Mouse (Mus musculus) MEL (cell line): ENCODE measurements around the gene Srp14. TPM values are rescaled to one million over a fixed set of nuclear protein-coding genes. Genes with fewer than 3 reads are reported as not detected.

Experiments
- DNase-seq: peaks from one replicate; pipeline ENCODE4 v3.0.0; 2011; ENCODE audit warnings: low read depth, low spot score
- H3K27ac ChIP-seq: 2 replicates; pipeline ENCODE4 v1.5.1; 2012; ENCODE audit warnings: low read depth, mild to moderate bottlenecking, control low read depth, low read length, moderate library complexity; ENCODE audit not compliant: control insufficient read depth
- H3K27me3 ChIP-seq, 2 experiments: fragments of 150-350 bp in 1 of 2; sonication (generic) in 1 of 2; 2 replicates each; pipeline ENCODE4 v1.6.1; 2012; ENCODE audit warnings: low read length in 2 of 2, mild to moderate bottlenecking in 2 of 2, improper control_type of control experiment in 1 of 2, moderate library complexity in 1 of 2; ENCODE audit not compliant: insufficient read depth in 2 of 2, control insufficient read depth in 1 of 2
- H3K36me3 ChIP-seq, 2 experiments: 2 replicates each; pipeline ENCODE4 v1.6.1; 2012 to 2014; ENCODE audit warnings: low read length in 2 of 2, improper control_type of control experiment in 1 of 2, inconsistent platforms in 1 of 2, mild to moderate bottlenecking in 1 of 2; ENCODE audit not compliant: insufficient read depth in 2 of 2, control insufficient read depth in 1 of 2
- H3K4me1 ChIP-seq, 2 experiments: fragments of 150-350 bp in 1 of 2; sonication (generic) in 1 of 2; 2 replicates each; pipeline ENCODE4 v1.6.1; 2012; ENCODE audit warnings: low read length in 2 of 2, improper control_type of control experiment in 1 of 2, mild to moderate bottlenecking in 1 of 2; ENCODE audit not compliant: insufficient read depth in 2 of 2, control insufficient read depth in 1 of 2
- H3K4me3 ChIP-seq, 2 experiments: fragments of 150-350 bp in 1 of 2; sonication (generic) in 1 of 2; 2 replicates each; pipeline ENCODE4 v1.5.1; 2012; ENCODE audit warnings: low read depth in 2 of 2, low read length in 2 of 2, mild to moderate bottlenecking in 2 of 2, moderate library complexity in 2 of 2, control low read depth in 1 of 2, improper control_type of control experiment in 1 of 2; ENCODE audit not compliant: control insufficient read depth in 1 of 2, insufficient read depth in 1 of 2
- H3K79me2 ChIP-seq: 2 replicates; pipeline ENCODE4 v1.6.1; 2012; ENCODE audit warnings: mild to moderate bottlenecking, low read length, moderate library complexity; ENCODE audit not compliant: control insufficient read depth, poor library complexity, insufficient read depth
- H3K9ac ChIP-seq: 2 replicates; pipeline ENCODE4 v1.6.1; 2012; ENCODE audit warnings: low read depth, mild to moderate bottlenecking, control low read depth, low read length, moderate library complexity; ENCODE audit not compliant: control insufficient read depth, poor library complexity, severe bottlenecking
- H3K9me3 ChIP-seq: fragments of 150-350 bp; sonication (generic); replicated peaks from 2 replicates; pipeline ENCODE4 v1.6.1; 2012; ENCODE audit warnings: mild to moderate bottlenecking, low read length, improper control_type of control experiment, moderate library complexity; ENCODE audit not compliant: insufficient read depth
- E2F4 ChIP-seq: IDR thresholded peaks from 2 replicates; pipeline ENCODE4 v1.6.1; 2011; ENCODE audit warnings: low read depth, low read length, improper control_type of control experiment, borderline replicate concordance
- ELF1 ChIP-seq: IDR thresholded peaks from 2 replicates; pipeline ENCODE4 v1.6.1; 2014; ENCODE audit warnings: low read depth, mild to moderate bottlenecking, inconsistent platforms, low read length, improper control_type of control experiment, moderate library complexity
- EP300 ChIP-seq, 2 experiments: IDR thresholded peaks; 2 replicates each; pipeline ENCODE4 v1.6.1; 2011; ENCODE audit warnings: improper control_type of control experiment in 2 of 2, low read length in 2 of 2, low read depth in 1 of 2, mild to moderate bottlenecking in 1 of 2
- ETS1 ChIP-seq: IDR thresholded peaks from 2 replicates; pipeline ENCODE4 v1.6.1; 2012; ENCODE audit warnings: low read depth, mild to moderate bottlenecking, inconsistent platforms, low read length, improper control_type of control experiment, moderate library complexity
- GABPA ChIP-seq: IDR thresholded peaks from 2 replicates; pipeline ENCODE4 v1.6.1; 2012; ENCODE audit warnings: low read depth, mild to moderate bottlenecking, inconsistent platforms, low read length, improper control_type of control experiment, moderate library complexity
- MAFK ChIP-seq: IDR thresholded peaks from 2 replicates; pipeline ENCODE4 v1.6.1; 2011; ENCODE audit warnings: low read depth, mild to moderate bottlenecking, low read length, improper control_type of control experiment, borderline replicate concordance
- MAX ChIP-seq: IDR thresholded peaks from 2 replicates; pipeline ENCODE4 v1.6.1; 2011; ENCODE audit warnings: low read length, improper control_type of control experiment
- MEF2A ChIP-seq: IDR thresholded peaks from 2 replicates; pipeline ENCODE4 v1.6.1; 2014; ENCODE audit warnings: low read depth, mild to moderate bottlenecking, inconsistent platforms, low read length, improper control_type of control experiment; ENCODE audit not compliant: poor library complexity, insufficient replicate concordance, severe bottlenecking; ENCODE audit errors: extremely low read depth
- MYC ChIP-seq: IDR thresholded peaks from 2 replicates; pipeline ENCODE4 v1.6.1; 2011; ENCODE audit warnings: low read depth, mild to moderate bottlenecking, low read length, improper control_type of control experiment, moderate library complexity
- POLR2A ChIP-seq, 2 experiments: IDR thresholded peaks; 2 replicates each; pipeline ENCODE4 v1.6.1; 2011 to 2012; ENCODE audit warnings: low read length in 2 of 2, mild to moderate bottlenecking in 2 of 2, control low read depth in 1 of 2, improper control_type of control experiment in 1 of 2, low read depth in 1 of 2, moderate library complexity in 1 of 2; ENCODE audit not compliant: control insufficient read depth in 1 of 2, insufficient read depth in 1 of 2, poor library complexity in 1 of 2
- RAD21 ChIP-seq: IDR thresholded peaks from 2 replicates; pipeline ENCODE4 v1.6.1; 2011; ENCODE audit warnings: mild to moderate bottlenecking, low read depth, low read length, improper control_type of control experiment
- SIN3A ChIP-seq: IDR thresholded peaks from 2 replicates; pipeline ENCODE4 v1.6.1; 2012; ENCODE audit warnings: low read length, improper control_type of control experiment, inconsistent platforms
- SMC3 ChIP-seq: IDR thresholded peaks from 2 replicates; pipeline ENCODE4 v1.6.1; 2011; ENCODE audit warnings: low read depth, low read length, improper control_type of control experiment
- TAL1 ChIP-seq: IDR thresholded peaks from 2 replicates; pipeline ENCODE4 v1.6.1; 2012; ENCODE audit warnings: mild to moderate bottlenecking, inconsistent platforms, low read length, moderate library complexity, mixed read lengths
- TCF12 ChIP-seq: IDR thresholded peaks from 2 replicates; pipeline ENCODE4 v1.6.1; 2014; ENCODE audit warnings: low read depth, mild to moderate bottlenecking, inconsistent platforms, low read length, improper control_type of control experiment, moderate library complexity
- UBTF ChIP-seq: IDR thresholded peaks from 2 replicates; pipeline ENCODE4 v1.6.1; 2012; ENCODE audit warnings: low read depth, mild to moderate bottlenecking, inconsistent platforms, low read length, improper control_type of control experiment, moderate library complexity, borderline replicate concordance; ENCODE audit not compliant: insufficient read depth
- USF1 ChIP-seq: IDR thresholded peaks from 2 replicates; pipeline ENCODE4 v1.6.1; 2014; ENCODE audit warnings: low read depth, mild to moderate bottlenecking, inconsistent platforms, low read length, improper control_type of control experiment, moderate library complexity
- ZKSCAN1 ChIP-seq: IDR thresholded peaks from 2 replicates; pipeline ENCODE4 v1.6.1; 2012; ENCODE audit warnings: low read depth, mild to moderate bottlenecking, inconsistent platforms, low read length, improper control_type of control experiment, moderate library complexity
- ZNF384 ChIP-seq: IDR thresholded peaks from 2 replicates; pipeline ENCODE4 v1.6.1; 2012; ENCODE audit warnings: low read depth, mild to moderate bottlenecking, inconsistent platforms, low read length, improper control_type of control experiment
- polyA plus RNA-seq, 2 experiments: library from polyadenylated mRNA; stranded (reverse) in 1 of 2; unstranded in 1 of 2; fragments of >175 nt in 1 of 2; fragments of >200 nt in 1 of 2; gene quantifications; 2 replicates each; pipeline versions ENCODE4 v1.2.1 to v1.2.4; 2012; ENCODE audit warnings: low replicate concordance in 2 of 2, low read depth in 1 of 2; ENCODE audit not compliant: insufficient read length in 2 of 2, insufficient read depth in 1 of 2, missing spikeins in 1 of 2
- total RNA-seq: library from RNA; depleted of rRNA; stranded (reverse); fragments of 300-350 nt; gene quantifications from 2 replicates; pipeline ENCODE4 v1.2.3, GENCODE M21; 2012

Gene Srp14
- total and polyA plus RNA-seq, 3 experiments: 235 to 272 TPM; not detected in 1

DNA sequence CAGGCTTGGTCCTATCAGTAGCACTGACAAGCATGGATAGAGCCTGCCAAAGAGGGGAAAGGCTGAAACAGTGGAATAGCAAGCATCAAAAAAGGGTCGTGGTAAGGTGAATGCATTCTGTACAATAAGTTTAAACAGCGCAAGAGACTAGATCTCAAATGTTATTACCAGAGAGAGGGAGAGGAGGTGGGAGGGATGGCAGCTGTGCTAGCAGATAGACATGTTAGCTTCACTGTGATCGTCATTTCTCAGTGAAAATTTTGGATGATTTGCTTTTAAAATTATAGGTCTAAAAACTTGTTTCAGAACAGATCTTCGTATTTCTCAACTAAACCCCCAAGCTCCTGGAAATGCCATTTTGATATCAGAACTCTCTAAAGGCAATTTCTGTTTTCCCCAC lies 36.8 kb downstream of the Srp14 start:
- Histone ChIP-seq H3K27ac (no peak overlapping the region), H3K27me3 (no peaks in the 10 kb centered on the region), H3K79me2 (no peaks in the 10 kb centered on the region), H3K36me3 (no peaks in the 10 kb centered on the region)
- TF ChIP-seq E2F4: no peak
- TF ChIP-seq MAFK: no peak
- no peak for TF ChIP-seq GABPA
- no peak for TF ChIP-seq ELF1
- TF ChIP-seq MYC: no peak
- no peak for TF ChIP-seq MEF2A
- no peak for TF ChIP-seq POLR2A (IDR thresholded peaks at IDR 0.05; ENCODE audit: control insufficient read depth in 1 of 2, insufficient read depth in 1 of 2, low read depth in 1 of 2, low read length in 2 of 2, poor library complexity in 1 of 2)
- TF ChIP-seq RAD21: no peak
- no peak for TF ChIP-seq MAX
- TF ChIP-seq TCF12: no peak
- no peak for TF ChIP-seq SIN3A
- no peak for TF ChIP-seq EP300 (IDR thresholded peaks at IDR 0.05; ENCODE audit: low read depth in 1 of 2, low read length in 2 of 2)
- TF ChIP-seq ZNF384: no peak
- TF ChIP-seq ZKSCAN1: no peak
- no peak for TF ChIP-seq SMC3
- no peak for TF ChIP-seq ETS1
- TF ChIP-seq UBTF: no peak
- no peak for TF ChIP-seq USF1
- TF ChIP-seq, all 39 proteins: peak for 0
- Histone ChIP-seq H3K4me1 (no peaks in the 10 kb centered on the region; a peak in 1 of 4 replicates), H3K9ac (no peak overlapping the region), H3K4me3 (no peak overlapping the region), H3K9me3 (no peaks in the 10 kb centered on the region)
- no peak for DNase-seq

DNA sequence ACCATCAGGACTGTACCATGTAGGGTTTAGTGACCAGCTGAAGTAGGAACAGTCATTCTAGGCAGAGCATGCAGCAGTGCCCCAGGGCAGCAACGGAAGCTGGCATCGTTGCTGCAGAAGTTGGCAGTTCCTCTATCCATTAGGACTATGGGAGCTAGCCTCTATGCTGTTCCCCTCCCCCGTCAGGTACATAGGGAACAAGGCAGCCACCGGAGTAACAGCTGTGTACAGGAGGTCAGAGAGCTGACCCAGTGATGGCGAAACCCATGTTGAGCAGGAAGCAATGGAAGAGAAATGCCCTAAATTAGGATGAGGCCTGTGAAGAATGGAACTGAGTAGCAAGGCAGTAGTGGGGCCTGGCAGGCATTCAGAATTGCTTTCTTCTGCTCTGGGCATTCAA lies 37.3 kb downstream of the Srp14 start:
- TF ChIP-seq TAL1: no peak
- TF ChIP-seq EP300 (IDR thresholded peaks at IDR 0.05; ENCODE audit: low read depth in 1 of 2, low read length in 2 of 2): no peak
- no peak for TF ChIP-seq MAFK
- Histone ChIP-seq H3K36me3 (no peaks in the 10 kb centered on the region), H3K9ac (no peak overlapping the region), H3K9me3 (no peaks in the 10 kb centered on the region), H3K4me3 (no peak overlapping the region), H3K79me2 (no peaks in the 10 kb centered on the region), H3K4me1 (no peaks in the 10 kb centered on the region; a peak in 1 of 4 replicates), H3K27me3 (no peaks in the 10 kb centered on the region), H3K27ac (no peak overlapping the region)
- no peak for DNase-seq
